Mouse (Mus musculus) adrenal gland, postnatal 14 days (tissue): ENCODE results near the gene Tdrd7. TPM values are rescaled to one million over a fixed set of nuclear protein-coding genes. Genes with fewer than 3 reads are reported as not detected.

Experiments
- total RNA-seq: library from RNA; stranded (reverse); gene quantifications from 2 replicates; pipeline ENCODE4 v1.2.3, GENCODE M21; 2021

Gene Tdrd7
- total RNA-seq, 1 experiment from 2014 or later = 23.0 TPM

Other genes starting within 250 kb of the Tdrd7 start
- 10.2 and 34.6 TPM in 2 replicates for gene Aldh1b1, start 166.3 kb upstream of the Tdrd7 start, total RNA-seq
- not detected in 2 replicates for gene Igfbpl1, start 138.4 kb upstream of the Tdrd7 start, total RNA-seq
- gene Stra6l, start 116.7 kb upstream of the Tdrd7 start, total RNA-seq = 0.56 and 7.0 TPM in 2 replicates
- gene Ccdc180, start 75.0 kb upstream of the Tdrd7 start, total RNA-seq = 0.23 and 0.33 TPM in 2 replicates
- 3.6 and 4.7 TPM in 2 replicates for gene Tmod1, start 73.6 kb downstream of the Tdrd7 start, total RNA-seq
- 47.5 and 50.8 TPM in 2 replicates for gene Ncbp1, start 173.3 kb downstream of the Tdrd7 start, total RNA-seq
- 27.5 and 28.3 TPM in 2 replicates for gene Tstd2, start 173.4 kb downstream of the Tdrd7 start, total RNA-seq
- gene Xpa, start 231.0 kb downstream of the Tdrd7 start, total RNA-seq = 21.3 and 28.9 TPM in 2 replicates